Mouse (Mus musculus) ES-E14 (cell line): ENCODE data around the gene Bsn. TPM values are rescaled to one million over a fixed set of nuclear protein-coding genes. Genes with fewer than 3 reads are reported as not detected.

Experiments
- DNase-seq: peaks from one replicate; pipeline ENCODE4 v3.0.0-alpha.2; 2013; ENCODE audit warnings: low read depth, low spot score
- H3K27ac ChIP-seq: 2 replicates; pipeline ENCODE4 v1.5.1; 2012; ENCODE audit warnings: low read depth, mild to moderate bottlenecking, low read length, moderate library complexity, mixed read lengths; ENCODE audit not compliant: poor library complexity, insufficient read depth, severe bottlenecking
- H3K36me3 ChIP-seq: 2 replicates; pipeline ENCODE4 v1.6.1; 2012; ENCODE audit warnings: mild to moderate bottlenecking, low read length, moderate library complexity, mixed read lengths; ENCODE audit not compliant: control insufficient read depth, poor library complexity, insufficient read depth, severe bottlenecking
- H3K4me1 ChIP-seq, 2 experiments: fragments of 150-350 bp in 1 of 2; sonication (generic) in 1 of 2; 2 replicates each; pipeline ENCODE4 v1.6.1; 2012; ENCODE audit warnings: low read length in 2 of 2, mild to moderate bottlenecking in 1 of 2, mixed read lengths in 1 of 2; ENCODE audit not compliant: control insufficient read depth in 2 of 2, insufficient read depth in 2 of 2, poor library complexity in 1 of 2
- H3K4me3 ChIP-seq, 2 experiments: fragments of 150-350 bp in 1 of 2; sonication (generic) in 1 of 2; 2 replicates each; pipeline ENCODE4 v1.5.1; 2012; ENCODE audit warnings: low read length in 2 of 2, low read depth in 1 of 2, mild to moderate bottlenecking in 1 of 2, mixed read lengths in 1 of 2; ENCODE audit not compliant: insufficient read depth in 1 of 2, poor library complexity in 1 of 2, severe bottlenecking in 1 of 2
- H3K9ac ChIP-seq: 2 replicates; pipeline ENCODE4 v1.6.1; 2012; ENCODE audit warnings: low read depth, mild to moderate bottlenecking, low read length, mixed read lengths; ENCODE audit not compliant: poor library complexity, insufficient read depth, severe bottlenecking
- H3K9me3 ChIP-seq: fragments of 150-350 bp; sonication (generic); 2 replicates; pipeline ENCODE4 v1.6.1; 2012; ENCODE audit warnings: low read depth, mild to moderate bottlenecking, low read length; ENCODE audit not compliant: control insufficient read depth, insufficient read depth
- CHD2 ChIP-seq: IDR thresholded peaks from 2 replicates; pipeline ENCODE4 v1.6.1; 2014; ENCODE audit warnings: mild to moderate bottlenecking, low read depth, low read length, inconsistent platforms
- HCFC1 ChIP-seq: IDR thresholded peaks from 2 replicates; pipeline ENCODE4 v1.6.1; 2012; ENCODE audit warnings: low read length, inconsistent platforms, borderline replicate concordance; ENCODE audit not compliant: insufficient read depth
- MAFK ChIP-seq: IDR thresholded peaks from 2 replicates; pipeline ENCODE4 v1.6.1; 2014; ENCODE audit warnings: mild to moderate bottlenecking, low read depth, low read length, inconsistent platforms; ENCODE audit not compliant: insufficient read depth
- ZC3H11A ChIP-seq: IDR thresholded peaks from 2 replicates; pipeline ENCODE4 v1.6.1; 2012; ENCODE audit warnings: low read depth, mild to moderate bottlenecking, inconsistent platforms, low read length, borderline replicate concordance
- ZNF384 ChIP-seq: IDR thresholded peaks from 2 replicates; pipeline ENCODE4 v1.6.1; 2012; ENCODE audit warnings: low read depth, low read length, inconsistent platforms
- in situ Hi-C, 2 experiments: fragments of 600-800 bp; cut with MboI; formaldehyde crosslinking; loops; one replicate each; pipeline ENCODE4 v1.15.1; 2025; ENCODE audit warnings: low sequenced_read_pairs in 2 of 2, inconsistent platforms in 1 of 2; ENCODE audit not compliant: unreplicated experiment in 2 of 2
- total RNA-seq: library from RNA; depleted of rRNA; stranded (reverse); fragments of 300-350 nt; gene quantifications from 2 replicates; pipeline ENCODE4 v1.2.3, GENCODE M21; 2012

The Bsn gene
- total RNA-seq, 1 experiment: 0.45 TPM

- H3K27ac ChIP-seq: no peak overlapping the region
- TF ChIP-seq HCFC1 (no peak), ZNF384 (no peak), ZC3H11A (no peak), CHD2 (no peak), MAFK (no peak)
- H3K9me3 ChIP-seq: no peaks in the 10 kb centered on the region
- H3K4me1 ChIP-seq: peaks cover 0 to 11% of the 10 kb centered on the region in 2 experiments; a peak in 1 of 4 replicates
- no peaks in the 10 kb centered on the region for H3K36me3 ChIP-seq
- peak overlapping the region; percentile 14; the same call in 1 of the 2 replicates for H3K9ac ChIP-seq
- in situ Hi-C loops: no loop called here
- peak overlapping the region in 1 of 2 experiments; percentile 10; a peak in 1 of 4 replicates for H3K4me3 ChIP-seq
- DNase-seq: no peak
Observed at GRCm38 (mm10) chr9:108183531-108183994, 6.6 kb downstream of the Bsn start.

GRCm38 (mm10) chr9:108182806-108183506 lies 7.2 kb downstream of the Bsn start:
- no peak for TF ChIP-seq MAFK
- no peak for TF ChIP-seq ZC3H11A
- TF ChIP-seq CHD2: no peak
- TF ChIP-seq ZNF384: no peak
- TF ChIP-seq HCFC1: no peak
- no peak overlapping the region; a peak in 1 of 4 replicates for H3K4me3 ChIP-seq
- no peak overlapping the region for H3K27ac ChIP-seq
- H3K36me3 ChIP-seq: no peaks in the 10 kb centered on the region
- peak; percentile 65 for DNase-seq
- no peaks in the 10 kb centered on the region for H3K9me3 ChIP-seq
- H3K4me1 ChIP-seq: peaks cover 0 to 11% of the 10 kb centered on the region in 2 experiments; a peak in 1 of 4 replicates
- peak overlapping the region; percentile 14; the same call in 1 of the 2 replicates for H3K9ac ChIP-seq
- in situ Hi-C loops: no loop called here

GRCm38 (mm10) chr9:108178391-108178790 lies 11.8 kb downstream of the Bsn start:
- no peak overlapping the region for H3K9ac ChIP-seq
- no peak overlapping the region for H3K4me3 ChIP-seq
- H3K9me3 ChIP-seq: no peaks in the 10 kb centered on the region
- H3K27ac ChIP-seq: no peak overlapping the region
- H3K36me3 ChIP-seq: no peaks in the 10 kb centered on the region
- peaks cover 0 to 7% of the 10 kb centered on the region in 2 experiments; a peak in 1 of 4 replicates for H3K4me1 ChIP-seq
- in situ Hi-C loops: no loop called here
- no peak for DNase-seq
- TF ChIP-seq ZNF384 (no peak), HCFC1 (no peak), CHD2 (no peak), MAFK (no peak), ZC3H11A (no peak)

GRCm38 (mm10) chr9:108175116-108175838 lies 14.9 kb downstream of the Bsn start:
- DNase-seq: no peak
- Histone ChIP-seq H3K27ac (no peak overlapping the region), H3K9ac (no peak overlapping the region), H3K9me3 (no peaks in the 10 kb centered on the region), H3K36me3 (no peaks in the 10 kb centered on the region), H3K4me3 (no peak overlapping the region), H3K4me1 (peaks cover 0 to 4% of the 10 kb centered on the region in 2 experiments; a peak in 1 of 4 replicates)
- TF ChIP-seq HCFC1: no peak
- no peak for TF ChIP-seq MAFK
- no peak for TF ChIP-seq ZC3H11A
- TF ChIP-seq CHD2: no peak
- TF ChIP-seq ZNF384: no peak
- in situ Hi-C loops: no loop called here
